Mouse (Mus musculus) CD4-positive naive resting alpha-beta T cell, adult 76 days (primary cell): ENCODE data around the gene Asz1. TPM values are rescaled to one million over a fixed set of nuclear protein-coding genes. Genes with fewer than 3 reads are reported as not detected.

ENCODE experiments used
- total RNA-seq: library from RNA; stranded (reverse); gene quantifications from one replicate; pipeline ENCODE4 v1.2.4, GENCODE M21; 2023

The Asz1 gene
- not detected for total RNA-seq

DNA sequence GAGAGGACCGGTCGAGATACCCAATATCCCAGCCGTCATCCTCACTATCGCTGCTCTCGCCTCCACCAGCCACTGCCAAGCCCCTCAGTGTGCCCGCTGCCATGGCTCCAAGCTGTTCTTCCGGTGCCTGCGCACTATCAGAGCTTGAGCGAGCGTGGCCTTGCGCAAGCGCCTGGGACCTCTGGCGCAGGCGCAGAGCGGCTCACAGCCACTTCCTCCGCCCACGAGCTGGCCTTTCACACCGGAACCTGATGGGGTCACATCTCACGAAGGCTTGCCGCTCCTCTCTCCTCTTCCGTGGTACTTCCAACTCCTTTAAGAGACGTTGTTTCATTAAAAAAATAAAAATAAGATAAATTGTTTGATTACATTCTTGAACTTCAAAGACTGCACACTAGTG is at the start of gene Asz1:
Asz1 (minus strand) TSS at position 128 of the 400 bp plus-strand sequence.

DNA sequence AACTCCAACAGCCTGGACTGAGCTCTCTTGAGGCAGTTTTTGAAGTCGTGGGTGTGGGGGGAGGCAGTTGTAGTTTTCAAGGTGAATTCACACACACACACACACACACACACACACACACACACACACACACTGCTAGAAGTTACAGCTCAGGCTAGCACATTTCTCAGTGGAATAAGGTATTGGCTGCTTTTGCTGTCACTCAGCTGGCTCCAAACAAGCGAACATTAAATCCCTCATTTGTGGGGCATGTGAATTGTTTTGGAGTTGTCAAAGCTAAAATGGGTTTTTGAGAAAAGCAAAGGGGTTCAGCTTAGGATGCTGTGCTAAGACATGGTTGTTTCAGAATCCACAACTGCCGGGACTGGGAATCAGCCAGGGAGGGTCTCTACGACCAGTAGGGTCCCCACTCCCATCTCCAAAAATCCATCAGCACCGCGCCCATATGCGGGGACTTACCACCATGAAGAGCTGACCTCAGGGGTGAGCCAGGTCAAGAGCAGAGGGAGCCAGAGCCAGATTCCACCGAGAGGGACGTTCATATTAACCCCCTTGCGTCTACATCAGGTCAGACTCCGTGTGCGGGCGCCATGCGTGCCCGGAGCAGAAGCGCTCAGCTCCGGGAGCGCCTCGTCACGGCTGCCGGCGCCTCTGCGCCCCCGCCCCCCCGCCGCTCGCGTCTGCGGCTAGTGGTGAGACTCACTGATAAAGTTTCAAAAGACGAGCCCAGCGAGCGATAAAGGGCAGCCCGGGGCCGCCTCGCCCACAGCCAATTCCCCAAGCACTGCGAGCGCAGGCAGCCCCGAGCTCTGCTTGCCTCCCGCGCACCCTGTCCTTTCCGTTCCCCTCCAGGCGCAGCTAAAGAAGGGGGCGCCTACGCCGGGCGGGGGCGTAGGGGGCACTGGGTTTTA is 78.9 kb downstream of the Asz1 start, which contains the start of gene Wnt2:
Wnt2 (minus strand) TSS at position 840 of the 911 bp plus-strand sequence.

Other genes with a start within 250 kb of the Asz1 start
- gene Wnt2, start 78.5 kb downstream of the Asz1 start, total RNA-seq, result not detected
- gene Cftr, start 61.6 kb upstream of the Asz1 start, total RNA-seq, result not detected